Mouse (Mus musculus): ENCODE measurements around the gene Ms4a4a. TPM values are rescaled to one million over a fixed set of nuclear protein-coding genes. Genes with fewer than 3 reads are reported as not detected.

Gene Ms4a4a
- polyA plus RNA-seq, 1 experiment from 2014 or later, result 1.6 TPM

DNA sequence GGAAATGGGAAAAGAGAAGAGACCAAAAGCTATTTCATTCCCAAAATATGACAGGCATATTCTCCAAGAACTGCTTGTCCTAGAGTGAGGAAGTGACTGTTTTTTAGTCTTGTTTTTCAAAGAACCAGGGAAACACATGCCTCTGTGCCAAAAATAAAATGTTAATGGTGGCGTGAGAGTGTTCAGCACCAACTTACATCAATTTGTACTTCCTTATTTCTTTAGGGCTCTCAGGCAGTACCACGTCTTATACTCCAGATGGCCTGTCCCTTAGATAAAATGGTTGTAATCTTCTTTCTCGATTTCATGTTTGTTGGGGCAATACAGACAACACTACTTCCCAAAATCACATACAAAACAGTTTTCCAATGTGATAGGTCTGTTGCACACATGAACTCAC, 7.0 kb upstream of the Ms4a4a start:
- Histone ChIP-seq H3K4me3 (ENCODE audit: low read depth, low read length) (no peak overlapping the region), H3K4me2 (ENCODE audit: low read depth, low read length, severe bottlenecking) (no peak overlapping the region), H3K4me1 (replicated peaks; ENCODE audit: control insufficient read depth, insufficient read depth, low read length) (no peaks in the 10 kb centered on the region), H3K27me3 (ENCODE audit: control insufficient read depth, insufficient read depth, low read length) (no peaks in the 10 kb centered on the region), H3K27ac (ENCODE audit: low read depth, low read length) (no peak overlapping the region), H3K9ac (ENCODE audit: low read length) (no peak overlapping the region), H3K9me3 (ENCODE audit: control insufficient read depth, low read length) (no peaks in the 10 kb centered on the region), H3K36me3 (ENCODE audit: control insufficient read depth, insufficient read depth, low read length) (no peaks in the 10 kb centered on the region)
- WGBS, result 84% methylated on average over 3 of the region's 3 CpGs
- no peak for ATAC-seq (replicated peaks; ENCODE audit: low FRiP score)
- DNase-seq (ENCODE audit: low spot score), result no peak

- Histone ChIP-seq H3K27ac (ENCODE audit: low read depth, low read length) (no peak overlapping the region), H3K9ac (ENCODE audit: low read length) (no peak overlapping the region), H3K4me2 (ENCODE audit: low read depth, low read length, severe bottlenecking) (no peak overlapping the region), H3K36me3 (ENCODE audit: control insufficient read depth, insufficient read depth, low read length) (no peaks in the 10 kb centered on the region), H3K4me1 (replicated peaks; ENCODE audit: control insufficient read depth, insufficient read depth, low read length) (no peaks in the 10 kb centered on the region), H3K27me3 (ENCODE audit: control insufficient read depth, insufficient read depth, low read length) (no peaks in the 10 kb centered on the region), H3K4me3 (ENCODE audit: low read depth, low read length) (no peak overlapping the region), H3K9me3 (ENCODE audit: control insufficient read depth, low read length) (no peaks in the 10 kb centered on the region)
- DNase-seq (ENCODE audit: low spot score), result no peak
- no peak for ATAC-seq (replicated peaks; ENCODE audit: low FRiP score)
These were observed 4.1 kb upstream of the Ms4a4a start for GRCm38 (mm10) chr19:11371181-11371580.

DNA sequence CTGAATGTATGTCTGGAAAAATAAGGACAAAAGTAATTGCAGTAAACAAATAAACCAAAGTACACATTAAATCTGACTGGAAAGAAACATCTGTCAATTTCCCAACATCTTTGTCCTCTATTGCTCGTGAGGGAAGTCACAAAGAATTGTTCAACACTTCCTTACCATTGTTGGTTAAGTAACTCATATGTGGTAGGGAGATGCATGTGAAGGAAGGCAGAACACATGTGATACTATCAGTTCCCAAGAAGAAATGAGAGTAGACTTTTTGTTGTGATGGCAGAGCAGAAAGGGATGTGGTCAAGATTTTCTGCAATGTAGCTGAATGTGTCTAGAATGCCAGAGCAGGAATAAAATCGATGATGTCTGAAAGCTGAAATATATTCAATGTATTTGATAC, 1.1 kb downstream of the Ms4a4a start:
- 87% methylated on average over 2 of the region's 2 CpGs for WGBS
- no peaks in the 10 kb centered on the region for H3K36me3 ChIP-seq (ENCODE audit: control insufficient read depth, insufficient read depth, low read length)

DNA sequence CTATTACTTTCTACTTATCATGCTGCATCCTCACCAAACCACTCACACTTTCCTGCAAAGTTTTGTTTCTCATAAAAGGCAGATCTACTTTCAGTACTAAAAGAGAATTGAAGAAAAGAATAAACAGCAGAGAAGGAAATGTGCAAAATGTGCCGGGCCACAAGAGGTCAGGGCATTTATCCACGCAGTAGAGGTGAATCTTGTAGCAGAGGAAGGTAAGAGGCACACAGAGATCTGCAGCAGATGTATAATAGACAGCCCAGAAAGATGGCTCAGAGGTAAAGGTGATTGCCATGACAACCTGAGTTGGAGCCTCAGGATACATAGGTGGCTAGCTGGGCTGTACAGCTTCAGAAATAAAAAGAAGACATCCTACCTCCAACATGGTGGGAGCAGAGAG, 11.8 kb downstream of the Ms4a4a start:
- DNase-seq (ENCODE audit: low spot score), result no peak
- Histone ChIP-seq H3K36me3 (ENCODE audit: control insufficient read depth, insufficient read depth, low read length) (no peaks in the 10 kb centered on the region), H3K9me3 (ENCODE audit: control insufficient read depth, low read length) (no peaks in the 10 kb centered on the region), H3K27me3 (ENCODE audit: control insufficient read depth, insufficient read depth, low read length) (no peaks in the 10 kb centered on the region), H3K4me3 (ENCODE audit: low read depth, low read length) (no peak overlapping the region), H3K9ac (ENCODE audit: low read length) (no peak overlapping the region), H3K4me2 (ENCODE audit: low read depth, low read length, severe bottlenecking) (no peak overlapping the region), H3K27ac (ENCODE audit: low read depth, low read length) (no peak overlapping the region), H3K4me1 (replicated peaks; ENCODE audit: control insufficient read depth, insufficient read depth, low read length) (no peaks in the 10 kb centered on the region)
- no peak for ATAC-seq (replicated peaks; ENCODE audit: low FRiP score)
- 85% methylated on average over 2 of the region's 2 CpGs for WGBS

More for the DNA sequence above, 1.1 kb downstream of the Ms4a4a start:
- ATAC-seq (replicated peaks; ENCODE audit: low FRiP score) (no peak), DNase-seq (ENCODE audit: low spot score) (no peak)
- no peak overlapping the region for H3K4me2 ChIP-seq (ENCODE audit: low read depth, low read length, severe bottlenecking)
- no peaks in the 10 kb centered on the region for H3K4me1 ChIP-seq (replicated peaks; ENCODE audit: control insufficient read depth, insufficient read depth, low read length)
- H3K27ac ChIP-seq (ENCODE audit: low read depth, low read length), result no peak overlapping the region
- H3K27me3 ChIP-seq (ENCODE audit: control insufficient read depth, insufficient read depth, low read length), result no peaks in the 10 kb centered on the region
- no peak overlapping the region for H3K4me3 ChIP-seq (ENCODE audit: low read depth, low read length)
- no peak overlapping the region for H3K9ac ChIP-seq (ENCODE audit: low read length)
- no peaks in the 10 kb centered on the region for H3K9me3 ChIP-seq (ENCODE audit: control insufficient read depth, low read length)

- Histone ChIP-seq H3K4me2 (ENCODE audit: low read depth, low read length, severe bottlenecking) (no peak overlapping the region), H3K4me3 (ENCODE audit: low read depth, low read length) (no peak overlapping the region), H3K9me3 (ENCODE audit: control insufficient read depth, low read length) (no peaks in the 10 kb centered on the region), H3K27ac (ENCODE audit: low read depth, low read length) (no peak overlapping the region), H3K9ac (ENCODE audit: low read length) (no peak overlapping the region), H3K27me3 (ENCODE audit: control insufficient read depth, insufficient read depth, low read length) (no peaks in the 10 kb centered on the region), H3K36me3 (ENCODE audit: control insufficient read depth, insufficient read depth, low read length) (no peaks in the 10 kb centered on the region), H3K4me1 (replicated peaks; ENCODE audit: control insufficient read depth, insufficient read depth, low read length) (no peaks in the 10 kb centered on the region)
- WGBS, result 85% methylated on average over 4 of the region's 4 CpGs
- no peak for ATAC-seq (replicated peaks; ENCODE audit: low FRiP score)
- no peak for DNase-seq (ENCODE audit: low spot score)
These were observed 12.4 kb downstream of the Ms4a4a start for GRCm38 (mm10) chr19:11387685-11388084.

GRCm38 (mm10) chr19:11388949-11389348, 13.6 kb downstream of the Ms4a4a start:
- Histone ChIP-seq H3K9me3 (ENCODE audit: control insufficient read depth, low read length) (no peaks in the 10 kb centered on the region), H3K27me3 (ENCODE audit: control insufficient read depth, insufficient read depth, low read length) (no peaks in the 10 kb centered on the region), H3K4me2 (ENCODE audit: low read depth, low read length, severe bottlenecking) (no peak overlapping the region), H3K4me1 (replicated peaks; ENCODE audit: control insufficient read depth, insufficient read depth, low read length) (no peaks in the 10 kb centered on the region), H3K4me3 (ENCODE audit: low read depth, low read length) (no peak overlapping the region), H3K36me3 (ENCODE audit: control insufficient read depth, insufficient read depth, low read length) (no peaks in the 10 kb centered on the region), H3K27ac (ENCODE audit: low read depth, low read length) (no peak overlapping the region), H3K9ac (ENCODE audit: low read length) (no peak overlapping the region)
- ATAC-seq (replicated peaks; ENCODE audit: low FRiP score) (no peak), DNase-seq (ENCODE audit: low spot score) (no peak)
- 80% methylated on average over 2 of the region's 2 CpGs for WGBS

- Histone ChIP-seq H3K27me3 (ENCODE audit: control insufficient read depth, insufficient read depth, low read length) (no peaks in the 10 kb centered on the region), H3K36me3 (ENCODE audit: control insufficient read depth, insufficient read depth, low read length) (no peaks in the 10 kb centered on the region), H3K9me3 (ENCODE audit: control insufficient read depth, low read length) (no peaks in the 10 kb centered on the region), H3K4me1 (replicated peaks; ENCODE audit: control insufficient read depth, insufficient read depth, low read length) (no peaks in the 10 kb centered on the region), H3K27ac (ENCODE audit: low read depth, low read length) (no peak overlapping the region), H3K4me2 (ENCODE audit: low read depth, low read length, severe bottlenecking) (no peak overlapping the region), H3K9ac (ENCODE audit: low read length) (no peak overlapping the region), H3K4me3 (ENCODE audit: low read depth, low read length) (no peak overlapping the region)
- DNase-seq (ENCODE audit: low spot score) (no peak), ATAC-seq (replicated peaks; ENCODE audit: low FRiP score) (no peak)
These were observed 20.4 kb downstream of the Ms4a4a start for GRCm38 (mm10) chr19:11395769-11396168.

DNA sequence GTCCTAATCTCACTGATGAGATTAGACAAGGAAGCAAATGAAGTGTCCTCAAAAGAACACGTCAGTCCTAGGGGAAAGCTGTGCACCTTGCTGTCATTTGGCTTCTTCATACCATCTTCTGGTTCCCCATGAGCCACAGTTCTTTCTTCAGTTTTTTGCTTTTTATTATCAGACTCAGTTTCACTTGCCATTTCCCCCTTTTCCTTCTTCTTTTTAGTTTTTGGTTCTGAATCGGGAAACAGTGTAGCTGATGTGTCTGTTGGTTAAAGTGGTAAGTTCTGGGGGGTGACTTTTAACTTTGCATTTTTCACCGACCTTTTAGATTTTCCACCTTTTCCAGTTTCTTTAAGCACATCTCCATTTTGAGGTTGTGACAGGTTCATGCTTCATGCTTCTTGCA, 29.2 kb downstream of the Ms4a4a start, which contains the start of gene Ms4a4c:
Gene Ms4a4c, plus strand, starts transcription at position 244 of the 400 bp plus-strand sequence.
- Histone ChIP-seq H3K4me2 (ENCODE audit: low read depth, low read length, severe bottlenecking) (no peak within 1 kb of the TSS), H3K27ac (ENCODE audit: low read depth, low read length) (no peak within 1 kb of the TSS), H3K4me1 (replicated peaks; ENCODE audit: control insufficient read depth, insufficient read depth, low read length) (no peaks in the 10 kb centered on the region), H3K27me3 (ENCODE audit: control insufficient read depth, insufficient read depth, low read length) (no peaks in the 10 kb centered on the region), H3K9me3 (ENCODE audit: control insufficient read depth, low read length) (no peaks in the 10 kb centered on the region), H3K9ac (ENCODE audit: low read length) (no peak within 1 kb of the TSS), H3K4me3 (ENCODE audit: low read depth, low read length) (no peak within 1 kb of the TSS), H3K36me3 (ENCODE audit: control insufficient read depth, insufficient read depth, low read length) (no peaks in the 10 kb centered on the region)
- no peak for DNase-seq (ENCODE audit: low spot score)
- ATAC-seq (replicated peaks; ENCODE audit: low FRiP score), result no peak
- 79% methylated on average over 3 of the region's 3 CpGs for WGBS

DNA sequence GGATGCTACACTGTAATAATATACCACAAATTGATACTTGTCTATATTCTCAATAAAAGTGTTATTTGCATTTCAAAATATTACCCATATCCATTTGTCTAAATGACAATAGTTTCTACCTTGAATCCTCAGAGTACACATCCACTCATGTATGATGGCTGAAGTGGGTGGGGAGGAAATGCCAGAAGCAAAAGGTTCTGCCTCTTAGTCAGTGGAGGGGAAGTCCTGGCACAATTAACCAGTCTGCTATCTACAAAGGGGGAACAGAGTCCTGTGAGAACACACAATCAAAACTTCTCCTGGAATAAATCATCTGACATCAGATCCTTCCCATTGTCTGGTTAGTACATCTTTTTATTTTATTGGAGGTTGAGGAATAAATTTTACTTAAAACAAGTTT, 32.1 kb downstream of the Ms4a4a start:
- Histone ChIP-seq H3K4me2 (ENCODE audit: low read depth, low read length, severe bottlenecking) (no peak overlapping the region), H3K27me3 (ENCODE audit: control insufficient read depth, insufficient read depth, low read length) (no peaks in the 10 kb centered on the region), H3K9me3 (ENCODE audit: control insufficient read depth, low read length) (no peaks in the 10 kb centered on the region), H3K4me1 (replicated peaks; ENCODE audit: control insufficient read depth, insufficient read depth, low read length) (no peaks in the 10 kb centered on the region), H3K27ac (ENCODE audit: low read depth, low read length) (no peak overlapping the region), H3K9ac (ENCODE audit: low read length) (no peak overlapping the region), H3K4me3 (ENCODE audit: low read depth, low read length) (no peak overlapping the region), H3K36me3 (ENCODE audit: control insufficient read depth, insufficient read depth, low read length) (no peaks in the 10 kb centered on the region)
- ATAC-seq (replicated peaks; ENCODE audit: low FRiP score) (no peak), DNase-seq (ENCODE audit: low spot score) (no peak)
